Mouse (Mus musculus) CH12.LX (cell line): ENCODE measurements at regions not wholly inside any gene's neighbourhood (a gene's known extent, or its start where the extent isn't known, plus 50 kb on each side); places are given as distances from the start of the nearest gene placed in this dataset.

Experiments
- DNase-seq: peaks from one replicate; pipeline ENCODE4 v3.0.0-alpha.2; 2013; ENCODE audit errors: extremely low read depth
- H3K27ac ChIP-seq: 2 replicates; pipeline ENCODE4 v1.5.1; 2012; ENCODE audit warnings: low read depth, mild to moderate bottlenecking, control low read depth, moderate library complexity; ENCODE audit not compliant: insufficient read depth
- H3K27me3 ChIP-seq: replicated peaks from 2 replicates; pipeline ENCODE3; 2012; ENCODE audit warnings: inconsistent platforms
- H3K36me3 ChIP-seq, 2 experiments: replicated peaks in 1 of 2; 2 replicates each; pipeline versions ENCODE3 to v1.6.1; 2012; ENCODE audit warnings: inconsistent platforms in 1 of 2, low read length in 1 of 2, mild to moderate bottlenecking in 1 of 2, mixed read lengths in 1 of 2, moderate library complexity in 1 of 2; ENCODE audit not compliant: control insufficient read depth in 1 of 2, insufficient read depth in 1 of 2
- H3K4me1 ChIP-seq, 2 experiments: 2 replicates each; pipeline ENCODE4 v1.6.1; 2012; ENCODE audit warnings: inconsistent platforms in 1 of 2, moderate library complexity in 1 of 2; ENCODE audit not compliant: insufficient read depth in 2 of 2, control insufficient read depth in 1 of 2
- H3K4me2 ChIP-seq: 2 replicates; pipeline ENCODE4 v1.6.1; 2012; ENCODE audit warnings: low read depth, mild to moderate bottlenecking, control low read depth; ENCODE audit not compliant: poor library complexity, insufficient read depth, severe bottlenecking
- H3K4me3 ChIP-seq, 3 experiments: fragments of 150-350 bp in 1 of 3; sonication (generic) in 1 of 3; replicated peaks in 1 of 3; 2 replicates each; pipeline versions ENCODE3 to v1.5.1; 2011 to 2012; ENCODE audit warnings: low read depth in 2 of 3, low read length in 2 of 3, mild to moderate bottlenecking in 2 of 3, moderate library complexity in 2 of 3, control low read depth in 1 of 3, improper control_type of control experiment in 1 of 3, inconsistent platforms in 1 of 3, mixed read lengths in 1 of 3; ENCODE audit not compliant: poor library complexity in 1 of 3
- H3K79me2 ChIP-seq: replicated peaks from 2 replicates; pipeline ENCODE4 v1.6.1; 2012; ENCODE audit warnings: mild to moderate bottlenecking, moderate library complexity; ENCODE audit not compliant: control insufficient read depth, poor library complexity, insufficient read depth, severe bottlenecking; ENCODE audit errors: extremely low read depth
- H3K9ac ChIP-seq: 2 replicates; pipeline ENCODE4 v1.6.1; 2012; ENCODE audit warnings: low read depth, mild to moderate bottlenecking, control low read depth, moderate library complexity; ENCODE audit not compliant: insufficient read depth
- H3K9me3 ChIP-seq: replicated peaks from 2 replicates; pipeline ENCODE3; 2012; ENCODE audit warnings: low read length, inconsistent platforms, mixed read lengths
- BHLHE40 ChIP-seq: IDR thresholded peaks from 2 replicates; pipeline ENCODE4 v1.6.1; 2011; ENCODE audit warnings: mild to moderate bottlenecking, low read depth, low read length, improper control_type of control experiment
- CHD2 ChIP-seq: IDR thresholded peaks from 2 replicates; pipeline ENCODE4 v1.6.1; 2011; ENCODE audit warnings: low read length, improper control_type of control experiment
- CTCF ChIP-seq, 2 experiments: IDR thresholded peaks in 1 of 2; conservative IDR thresholded peaks in 1 of 2; 2 replicates each; pipeline ENCODE4 v1.5.1; 2011 to 2012; ENCODE audit warnings: low read depth in 2 of 2, low read length in 2 of 2, improper control_type of control experiment in 1 of 2, inconsistent platforms in 1 of 2, mild to moderate bottlenecking in 1 of 2, moderate library complexity in 1 of 2
- ELF1 ChIP-seq: IDR thresholded peaks from 2 replicates; pipeline ENCODE4 v1.6.1; 2014; ENCODE audit warnings: low read depth, mild to moderate bottlenecking, inconsistent platforms, low read length, improper control_type of control experiment
- ETS1 ChIP-seq: conservative IDR thresholded peaks from 2 replicates; pipeline ENCODE4 v1.6.1; 2012; ENCODE audit warnings: low read depth, mild to moderate bottlenecking, inconsistent platforms, low read length, improper control_type of control experiment, moderate library complexity
- GABPA ChIP-seq: IDR thresholded peaks from 2 replicates; pipeline ENCODE4 v1.6.1; 2012; ENCODE audit warnings: low read depth, low read length, improper control_type of control experiment, inconsistent platforms; ENCODE audit not compliant: insufficient replicate concordance
- HCFC1 ChIP-seq: IDR thresholded peaks from 2 replicates; pipeline ENCODE4 v1.6.1; 2012; ENCODE audit warnings: low read depth, mild to moderate bottlenecking, inconsistent platforms, low read length, improper control_type of control experiment
- JUN ChIP-seq: IDR thresholded peaks from 2 replicates; pipeline ENCODE4 v1.6.1; 2011; ENCODE audit warnings: low read depth, mild to moderate bottlenecking, low read length, improper control_type of control experiment, moderate library complexity; ENCODE audit not compliant: insufficient read depth
- JUND ChIP-seq: conservative IDR thresholded peaks from 2 replicates; pipeline ENCODE4 v1.6.1; 2011; ENCODE audit warnings: low read depth, low read length, improper control_type of control experiment
- KAT2A ChIP-seq: IDR thresholded peaks from 2 replicates; pipeline ENCODE4 v1.6.1; 2012; ENCODE audit warnings: low read length, improper control_type of control experiment, inconsistent platforms; ENCODE audit not compliant: insufficient replicate concordance
- MAFK ChIP-seq: IDR thresholded peaks from 2 replicates; pipeline ENCODE4 v1.6.1; 2011; ENCODE audit warnings: low read length, improper control_type of control experiment; ENCODE audit not compliant: insufficient replicate concordance
- MAX ChIP-seq: IDR thresholded peaks from 2 replicates; pipeline ENCODE4 v1.6.1; 2011; ENCODE audit warnings: low read length, improper control_type of control experiment
- MAZ ChIP-seq: IDR thresholded peaks from 2 replicates; pipeline ENCODE4 v1.6.1; 2012; ENCODE audit warnings: low read depth, mild to moderate bottlenecking, inconsistent platforms, low read length, improper control_type of control experiment, moderate library complexity
- MXI1 ChIP-seq: IDR thresholded peaks from 2 replicates; pipeline ENCODE4 v1.6.1; 2011; ENCODE audit warnings: mild to moderate bottlenecking, low read depth, low read length, improper control_type of control experiment
- POLR2AphosphoS2 ChIP-seq: IDR thresholded peaks from 2 replicates; pipeline ENCODE4 v1.6.1; 2011; ENCODE audit warnings: low read depth, low read length, improper control_type of control experiment
- RCOR1 ChIP-seq: conservative IDR thresholded peaks from 2 replicates; pipeline ENCODE4 v1.6.1; 2012; ENCODE audit warnings: low read depth, mild to moderate bottlenecking, inconsistent platforms, low read length, improper control_type of control experiment
- SMC3 ChIP-seq: IDR thresholded peaks from 2 replicates; pipeline ENCODE4 v1.6.1; 2011; ENCODE audit warnings: low read depth, low read length, improper control_type of control experiment
- TBP ChIP-seq: conservative IDR thresholded peaks from 2 replicates; pipeline ENCODE4 v1.6.1; 2011; ENCODE audit warnings: low read depth, low read length, improper control_type of control experiment
- TCF12 ChIP-seq: IDR thresholded peaks from 2 replicates; pipeline ENCODE4 v1.6.1; 2014; ENCODE audit warnings: low read depth, mild to moderate bottlenecking, inconsistent platforms, low read length, improper control_type of control experiment
- UBTF ChIP-seq: IDR thresholded peaks from 2 replicates; pipeline ENCODE4 v1.6.1; 2012; ENCODE audit warnings: low read depth, mild to moderate bottlenecking, inconsistent platforms, low read length, improper control_type of control experiment, moderate library complexity
- USF1 ChIP-seq: IDR thresholded peaks from 2 replicates; pipeline ENCODE4 v1.6.1; 2014; ENCODE audit warnings: low read depth, mild to moderate bottlenecking, inconsistent platforms, low read length, improper control_type of control experiment
- USF2 ChIP-seq: conservative IDR thresholded peaks from 2 replicates; pipeline ENCODE4 v1.6.1; 2011; ENCODE audit warnings: low read depth, low read length, improper control_type of control experiment
- ZC3H11A ChIP-seq: IDR thresholded peaks from 2 replicates; pipeline ENCODE4 v1.6.1; 2012; ENCODE audit warnings: low read depth, mild to moderate bottlenecking, inconsistent platforms, low read length, improper control_type of control experiment
- ZKSCAN1 ChIP-seq: IDR thresholded peaks from 2 replicates; pipeline ENCODE4 v1.6.1; 2012; ENCODE audit warnings: low read depth, inconsistent platforms, low read length, improper control_type of control experiment, borderline replicate concordance
- ZMIZ1 ChIP-seq: IDR thresholded peaks from 2 replicates; pipeline ENCODE4 v1.6.1; 2012; ENCODE audit warnings: low read depth, mild to moderate bottlenecking, inconsistent platforms, low read length, improper control_type of control experiment
- ZNF384 ChIP-seq: IDR thresholded peaks from 2 replicates; pipeline ENCODE4 v1.6.1; 2012; ENCODE audit warnings: low read depth, low read length, improper control_type of control experiment, inconsistent platforms
- dilution Hi-C: fragments of 300-500 bp; cut with MboI; formaldehyde crosslinking; loops from 2 replicates; pipeline ENCODE4 v1.14.3; 2020; ENCODE audit warnings: low sequenced_read_pairs; ENCODE audit not compliant: extremely low pct_unique_long_range_greater_than_20kb, extremely low pct_ligation_motif_present
- in situ Hi-C: fragments of 300-500 bp; cut with MboI; formaldehyde crosslinking; loops from 3 replicates; pipeline ENCODE4 v1.14.3; 2019; ENCODE audit warnings: low sequenced_read_pairs, low pct_ligation_motif_present, low pct_unique_long_range_greater_than_20kb, mixed read lengths

DNA sequence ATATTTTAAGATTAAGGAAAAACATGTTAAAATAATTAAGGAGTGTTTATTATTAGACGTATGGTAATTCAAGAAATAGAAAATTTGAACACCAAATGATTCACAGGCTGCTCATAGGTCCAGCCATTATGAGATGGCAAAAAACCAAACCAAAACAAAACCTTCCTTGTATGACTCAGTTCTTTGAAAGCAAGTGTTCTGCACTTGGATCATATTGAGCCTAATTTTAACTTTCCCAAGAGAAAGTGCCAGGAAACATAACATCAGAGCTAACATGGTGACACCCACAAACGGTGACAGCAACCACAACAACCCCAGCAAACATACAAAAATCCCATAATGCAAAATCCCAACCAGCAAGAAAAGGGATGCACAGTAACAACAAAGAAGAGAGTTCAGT lies 313.7 kb downstream of the Arl4a start:
- H3K4me1 ChIP-seq: no peaks in the 10 kb centered on the region
- no peak overlapping the region for H3K9ac ChIP-seq
- no peaks in the 10 kb centered on the region for H3K9me3 ChIP-seq
- H3K27me3 ChIP-seq: no peaks in the 10 kb centered on the region
- no peak overlapping the region for H3K4me2 ChIP-seq
- dilution Hi-C loops: no loop called here
- in situ Hi-C loops: no loop called here
- H3K4me3 ChIP-seq: no peak overlapping the region
- H3K79me2 ChIP-seq: no peaks in the 10 kb centered on the region
- no peaks in the 10 kb centered on the region for H3K36me3 ChIP-seq
- TF ChIP-seq MAFK (no peak), UBTF (no peak), BHLHE40 (no peak), CTCF (conservative IDR thresholded peaks at IDR 0.05 in 1 of 2, IDR thresholded peaks at IDR 0.05 in 1 of 2; ENCODE audit: low read depth in 2 of 2, low read length in 2 of 2) (no peak), SMC3 (no peak), CHD2 (no peak), HCFC1 (no peak), JUN (no peak), TCF12 (no peak), KAT2A (no peak), ETS1 (no peak), GABPA (no peak), MXI1 (no peak), ZC3H11A (no peak), TBP (no peak), JUND (no peak), ZMIZ1 (no peak), RCOR1 (no peak), ZNF384 (no peak)
- DNase-seq: no peak
- no peak overlapping the region for H3K27ac ChIP-seq

DNA sequence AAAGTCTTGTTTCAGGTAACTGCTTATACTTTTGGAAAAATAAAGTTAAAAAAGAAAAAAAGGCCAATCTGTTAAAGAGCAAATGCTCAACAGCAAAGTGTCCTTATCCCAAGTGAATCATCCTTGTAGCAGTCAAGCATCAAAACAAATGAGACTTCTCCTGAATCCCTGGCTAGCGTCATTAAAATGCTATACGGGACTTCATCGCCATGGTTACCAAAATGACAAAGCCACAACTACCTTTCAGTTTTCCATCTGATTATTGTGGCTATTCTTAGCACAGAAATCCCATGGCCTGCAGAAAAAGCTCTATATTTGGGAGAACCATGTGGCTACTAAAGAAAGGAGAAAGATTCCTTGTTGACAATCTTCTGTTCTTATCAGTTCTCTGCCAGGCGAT lies 322.7 kb downstream of the Arl4a start:
- TF ChIP-seq TCF12 (no peak), MAX (no peak), ETS1 (no peak), ZKSCAN1 (no peak), USF2 (no peak), ELF1 (no peak), USF1 (no peak), ZMIZ1 (no peak), POLR2AphosphoS2 (no peak), MAZ (no peak)
- dilution Hi-C loops: no loop called here

More for the DNA sequence above, 322.7 kb downstream of the Arl4a start:
- H3K27ac ChIP-seq: no peak overlapping the region
- H3K4me1 ChIP-seq: peaks cover 0 to 5% of the 10 kb centered on the region in 2 experiments; a peak in 1 of 4 replicates
- H3K9me3 ChIP-seq: no peaks in the 10 kb centered on the region
- H3K36me3 ChIP-seq: no peaks in the 10 kb centered on the region
- no peak overlapping the region for H3K9ac ChIP-seq
- H3K27me3 ChIP-seq: no peaks in the 10 kb centered on the region
- H3K4me2 ChIP-seq: no peak overlapping the region
- in situ Hi-C loops: no loop called here
- H3K4me3 ChIP-seq: no peak overlapping the region
- DNase-seq: no peak
- no peaks in the 10 kb centered on the region for H3K79me2 ChIP-seq
